Mouse (Mus musculus) cerebellum, adult 9-11 months (tissue): ENCODE measurements around the gene Tln2.

ENCODE experiments used
- DNase-seq: peaks from one replicate; pipeline ENCODE4 v3.0.0; 2022

Tln2 gene

DNA sequence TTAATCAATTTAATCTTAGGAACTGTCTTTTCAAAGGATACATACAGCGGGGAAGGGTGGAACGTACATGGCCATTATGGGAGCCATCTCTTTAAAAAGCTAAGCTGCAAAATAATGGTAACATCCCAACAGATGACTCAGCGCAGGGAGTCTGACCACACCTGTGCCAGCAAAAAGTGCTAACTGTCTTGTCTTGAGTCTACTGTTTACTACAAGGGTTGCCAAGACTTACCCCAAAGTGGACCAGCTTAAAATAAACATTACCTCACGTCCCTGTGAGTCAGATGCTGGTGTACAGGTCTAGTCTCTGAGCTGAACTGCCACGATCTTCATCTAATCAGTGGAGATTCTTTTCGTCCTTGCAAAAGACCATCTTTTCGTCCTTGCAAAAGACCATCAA is 14.7 kb downstream of the Tln2 start:
- no peak for DNase-seq

DNA sequence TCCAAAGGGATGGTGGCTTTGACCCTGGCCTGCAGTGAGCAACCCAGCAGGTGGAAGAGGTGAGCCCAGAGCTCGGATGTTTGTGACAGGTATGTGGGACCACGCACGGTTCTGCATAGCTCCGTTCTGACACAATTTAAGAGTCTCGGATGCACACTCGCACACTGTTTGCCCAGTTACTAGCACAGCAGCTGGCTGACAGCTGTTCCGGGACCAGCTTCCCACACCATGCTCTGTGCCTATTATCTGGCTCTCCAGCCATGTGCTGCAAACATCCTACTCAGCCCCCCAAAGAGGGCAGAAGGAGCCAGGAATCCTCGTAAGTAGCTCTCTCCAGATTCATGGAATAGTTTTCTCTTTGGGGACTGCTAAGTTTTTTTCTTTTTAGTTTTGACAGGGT is 17.6 kb downstream of the Tln2 start:
- DNase-seq: no peak

DNA sequence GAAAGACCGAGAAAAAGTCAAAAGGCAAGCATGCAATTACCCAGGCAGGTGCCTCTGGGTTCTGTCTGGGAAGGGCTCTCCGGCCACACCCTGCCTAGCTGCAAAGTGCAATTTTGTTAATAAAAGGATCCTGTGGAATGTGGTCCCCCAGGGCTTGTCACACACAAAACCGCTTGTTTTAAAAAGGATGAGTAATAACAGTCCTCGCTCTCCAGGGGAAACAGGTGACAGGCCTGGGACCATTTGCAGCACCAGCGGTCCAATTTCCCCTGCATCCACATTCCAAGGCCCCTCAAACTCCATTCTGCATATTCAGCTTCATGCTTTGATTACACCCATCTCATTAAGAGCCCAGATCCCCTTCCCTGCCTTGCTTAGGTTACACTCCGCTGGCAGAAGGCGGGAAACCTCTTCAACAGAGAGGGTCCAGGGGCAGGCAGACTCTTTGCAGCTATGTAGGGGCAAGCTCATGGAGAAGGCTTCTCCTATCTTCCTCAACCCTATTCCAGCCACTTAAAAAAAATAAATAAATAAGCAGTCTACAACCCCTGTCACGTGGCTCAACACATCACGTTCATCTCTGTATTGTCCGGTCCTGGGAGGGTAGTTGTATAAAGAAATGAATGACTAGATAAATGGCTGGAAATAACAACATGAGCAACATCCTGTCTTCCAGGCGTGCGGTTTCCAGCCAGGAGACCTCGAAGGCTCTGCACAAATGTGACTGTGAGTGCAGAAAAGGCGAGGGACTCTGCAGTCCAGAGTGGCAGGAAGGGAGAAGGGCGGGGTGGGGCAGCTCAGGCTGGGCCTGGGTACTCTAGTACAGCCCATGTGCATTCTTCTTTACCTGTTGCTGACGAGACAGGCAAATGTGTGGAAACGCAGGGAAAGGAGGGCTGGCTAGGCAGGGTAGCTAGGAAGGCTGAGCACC is 19.5 kb downstream of the Tln2 start:
- DNase-seq: no peak

DNA sequence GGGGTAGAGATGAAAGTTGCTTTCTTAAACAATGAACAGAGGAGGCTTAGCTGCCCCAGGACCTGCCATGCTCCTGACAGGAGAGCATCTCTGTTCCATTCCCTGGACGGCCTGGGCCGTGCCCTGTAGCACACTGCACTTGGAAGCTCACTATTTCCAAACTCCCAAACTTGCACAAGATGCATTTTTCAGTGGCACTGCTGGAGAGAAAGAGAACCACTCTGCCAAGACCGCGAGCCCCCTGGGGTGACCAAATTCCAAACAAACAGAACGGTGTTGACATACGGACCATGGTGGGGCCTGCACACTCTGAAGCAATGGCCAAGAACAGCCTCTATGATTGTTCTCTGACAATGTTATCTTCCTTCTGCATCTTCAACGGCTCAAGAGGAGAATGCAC is 25.1 kb downstream of the Tln2 start:
- no peak for DNase-seq

DNA sequence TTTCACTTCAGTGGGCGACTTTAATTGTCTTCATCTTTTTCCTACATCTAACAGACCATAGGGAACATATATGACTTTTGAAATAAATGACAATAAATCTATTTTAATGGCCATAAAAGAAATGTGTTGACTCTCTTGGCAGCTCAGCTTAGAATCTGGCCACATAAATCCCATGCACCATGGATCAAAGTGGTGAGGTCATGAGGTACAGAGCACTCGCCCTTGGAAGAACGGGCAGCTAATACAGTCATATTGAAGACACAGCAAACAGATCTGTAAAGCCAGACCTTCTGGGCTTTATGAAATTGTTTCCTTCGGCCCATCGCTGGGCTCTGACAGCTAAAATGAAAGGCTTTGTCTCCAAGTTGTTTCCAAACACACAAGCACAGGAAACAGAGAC is 26.2 kb downstream of the Tln2 start:
- no peak for DNase-seq

DNA sequence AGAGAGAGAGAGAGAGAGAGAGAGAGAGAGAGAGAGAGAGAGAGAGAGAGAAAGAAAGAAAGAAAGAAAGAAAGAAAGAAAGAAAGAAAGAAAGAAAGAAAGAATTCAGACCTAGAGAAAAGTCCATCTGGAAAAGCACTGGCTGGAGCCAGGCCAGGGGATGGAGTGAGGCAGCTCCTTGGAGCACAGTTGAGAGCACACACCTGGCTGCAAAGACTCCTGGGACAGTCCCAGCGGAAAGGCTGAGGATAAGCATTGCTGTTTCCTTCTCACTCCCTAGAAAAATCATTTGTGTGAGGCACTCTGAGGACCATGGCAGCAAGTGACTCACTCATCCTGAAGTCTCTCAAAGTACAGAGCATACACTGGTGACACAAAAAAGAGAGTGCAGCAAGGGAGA is 26.9 kb downstream of the Tln2 start:
- DNase-seq: no peak

DNA sequence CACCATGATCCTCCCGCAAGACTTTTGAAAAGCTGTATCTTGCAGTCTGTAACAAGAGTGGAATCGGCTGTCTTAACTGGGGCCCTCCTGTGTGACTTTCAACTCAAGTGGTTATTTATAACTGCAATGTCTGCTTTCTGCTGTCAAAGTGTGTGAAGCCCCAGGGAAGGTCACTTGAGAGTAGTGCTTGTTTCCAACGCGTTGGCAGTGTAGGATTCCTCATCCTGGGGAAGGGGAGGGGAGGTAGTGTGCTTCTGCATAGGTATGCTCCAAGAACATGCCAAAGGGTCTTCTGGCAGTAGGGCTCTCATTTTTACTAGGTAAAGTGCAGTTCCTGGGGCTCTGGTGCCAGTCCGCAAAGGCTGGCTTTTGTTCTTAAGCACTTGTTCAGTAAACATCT is 29.9 kb downstream of the Tln2 start:
- no peak for DNase-seq

DNA sequence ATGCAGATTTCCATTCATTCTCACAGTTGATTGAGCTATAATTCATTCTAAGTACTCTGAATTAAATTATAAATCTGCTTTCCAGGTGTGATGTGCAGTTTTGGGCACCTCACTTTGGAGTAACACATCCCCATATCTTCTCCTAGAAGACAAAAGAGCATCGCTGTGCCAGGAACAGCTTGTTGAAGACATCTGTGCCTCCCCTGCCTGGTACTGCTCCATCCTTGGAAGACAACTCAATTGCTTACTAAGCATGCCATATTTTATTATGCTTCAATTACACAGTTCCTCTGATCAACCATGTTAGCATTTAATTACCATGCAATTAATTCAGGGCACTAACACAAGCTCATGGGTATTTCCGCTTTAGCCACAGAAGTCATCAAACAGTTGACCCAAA is 31.8 kb downstream of the Tln2 start:
- no peak for DNase-seq

DNA sequence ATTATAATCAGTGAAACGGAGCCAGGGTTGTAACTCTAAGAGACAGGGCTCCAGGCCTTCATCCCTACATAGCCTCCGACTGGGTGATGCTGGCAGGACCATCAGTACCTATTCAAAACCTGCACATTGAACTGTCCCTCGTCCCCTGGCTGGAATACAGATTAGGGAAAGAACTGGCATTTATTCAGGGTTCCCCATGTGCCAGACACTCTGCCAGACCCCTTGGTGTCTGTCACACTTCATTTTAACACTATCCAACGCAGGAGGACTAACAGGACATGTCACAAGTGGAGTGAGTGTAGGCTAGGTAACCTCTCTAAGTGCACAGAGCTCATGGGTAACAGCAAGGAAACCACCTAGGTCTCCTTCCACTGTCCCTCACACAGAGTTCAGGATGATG is 37.8 kb downstream of the Tln2 start:
- no peak for DNase-seq

DNA sequence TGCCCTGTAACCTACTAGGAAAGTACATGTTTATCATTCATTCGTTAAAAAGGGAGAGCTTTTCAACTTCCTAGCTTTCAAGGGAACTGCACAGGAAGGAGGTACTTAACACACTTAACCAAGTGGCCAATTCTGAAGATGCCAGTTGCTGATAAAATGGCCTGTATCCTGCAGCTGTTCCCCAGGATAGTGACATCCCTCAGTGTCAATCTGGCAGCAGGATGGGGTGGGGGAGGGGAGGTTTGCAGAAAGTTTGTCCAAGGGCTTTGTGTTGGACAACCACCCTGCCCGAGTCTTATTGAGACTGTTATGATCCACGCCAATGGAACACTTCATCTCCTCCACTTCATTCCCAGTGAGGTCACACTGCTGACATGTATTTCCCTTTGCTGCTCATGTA is 50.0 kb downstream of the Tln2 start:
- DNase-seq: no peak

DNA sequence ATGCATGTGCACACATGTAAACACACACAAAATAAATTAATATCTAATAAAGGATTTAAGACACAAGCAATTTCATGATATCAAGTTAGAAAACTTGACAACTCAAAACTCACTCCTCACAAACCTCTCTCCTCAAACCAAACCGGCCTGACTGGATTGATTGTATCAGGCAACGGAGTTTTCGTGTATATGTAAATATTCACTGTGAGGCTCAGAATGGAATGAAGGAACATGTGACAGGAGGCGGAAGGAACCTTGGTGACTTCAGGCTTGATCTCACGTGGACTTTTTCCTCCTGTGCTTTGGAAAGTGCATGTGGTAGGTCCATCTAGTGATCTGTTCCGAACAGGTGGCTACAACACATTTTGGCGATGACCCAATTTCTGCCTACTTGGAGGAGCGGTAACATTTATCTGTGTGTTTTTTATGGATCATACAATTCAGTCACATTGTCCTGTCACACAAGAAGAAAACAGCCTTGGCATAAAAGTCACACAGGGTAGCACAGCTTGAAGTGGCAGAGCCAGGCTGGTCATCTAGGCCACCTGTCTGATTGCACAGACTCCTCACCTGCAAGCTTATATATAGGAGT is 54.7 kb downstream of the Tln2 start:
- peak; percentile 17 for DNase-seq

DNA sequence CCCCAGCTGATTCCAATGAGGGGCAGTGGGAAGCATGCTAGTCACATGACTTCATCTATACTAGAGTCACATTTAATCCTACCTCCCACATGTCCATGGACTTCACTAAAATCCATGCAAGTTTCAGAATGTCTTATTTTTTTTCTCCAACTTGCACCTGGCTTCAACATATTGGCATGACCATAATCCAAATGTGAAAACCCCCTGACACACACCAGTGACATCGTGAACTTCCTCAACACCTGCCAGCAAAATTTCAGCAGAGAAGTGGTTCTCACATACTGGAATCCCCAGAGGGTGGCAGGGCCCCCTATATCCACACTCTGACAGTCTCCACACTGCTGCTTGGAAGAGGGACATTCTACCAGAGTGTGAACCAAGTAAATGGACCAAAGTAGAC is 57.7 kb downstream of the Tln2 start:
- DNase-seq: no peak

DNA sequence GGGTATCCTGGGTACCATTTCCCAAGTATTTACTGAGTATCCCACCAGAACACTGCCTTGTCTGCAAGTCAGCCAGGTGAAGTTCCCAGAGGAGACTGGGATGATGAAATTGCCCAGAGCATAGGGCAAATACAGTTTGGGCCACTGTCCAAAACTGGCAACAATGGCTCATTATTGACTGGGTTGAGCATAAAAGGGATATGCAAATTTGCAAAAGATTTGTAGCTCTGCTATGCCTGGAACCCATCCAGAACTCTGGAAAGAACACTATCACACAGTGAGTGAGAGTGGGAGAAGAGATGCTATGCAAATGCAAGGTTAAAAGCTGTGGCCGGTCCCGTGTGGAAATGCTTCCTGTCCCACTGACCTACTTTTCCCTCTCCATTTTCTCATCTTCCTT is 63.1 kb downstream of the Tln2 start:
- no peak for DNase-seq

DNA sequence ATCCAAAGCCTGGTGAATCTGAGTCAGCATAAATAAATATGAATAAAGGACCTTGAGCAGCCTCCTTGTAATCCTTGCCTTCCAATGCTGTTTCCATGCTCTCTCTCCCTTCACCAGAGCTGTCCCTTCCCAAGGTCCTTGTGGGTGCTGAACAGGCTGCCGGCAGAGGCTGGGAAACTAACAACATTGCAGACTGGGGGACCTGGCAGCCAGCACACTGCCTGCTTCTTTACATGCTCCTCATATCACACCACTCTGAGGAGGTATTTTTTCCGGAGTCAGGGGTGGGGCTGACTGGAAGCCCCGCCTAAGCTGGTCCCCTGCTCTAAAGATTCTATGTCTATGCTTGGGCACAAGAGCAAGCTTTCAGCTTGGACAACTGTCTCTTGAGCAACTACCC is 64.2 kb downstream of the Tln2 start:
- no peak for DNase-seq

DNA sequence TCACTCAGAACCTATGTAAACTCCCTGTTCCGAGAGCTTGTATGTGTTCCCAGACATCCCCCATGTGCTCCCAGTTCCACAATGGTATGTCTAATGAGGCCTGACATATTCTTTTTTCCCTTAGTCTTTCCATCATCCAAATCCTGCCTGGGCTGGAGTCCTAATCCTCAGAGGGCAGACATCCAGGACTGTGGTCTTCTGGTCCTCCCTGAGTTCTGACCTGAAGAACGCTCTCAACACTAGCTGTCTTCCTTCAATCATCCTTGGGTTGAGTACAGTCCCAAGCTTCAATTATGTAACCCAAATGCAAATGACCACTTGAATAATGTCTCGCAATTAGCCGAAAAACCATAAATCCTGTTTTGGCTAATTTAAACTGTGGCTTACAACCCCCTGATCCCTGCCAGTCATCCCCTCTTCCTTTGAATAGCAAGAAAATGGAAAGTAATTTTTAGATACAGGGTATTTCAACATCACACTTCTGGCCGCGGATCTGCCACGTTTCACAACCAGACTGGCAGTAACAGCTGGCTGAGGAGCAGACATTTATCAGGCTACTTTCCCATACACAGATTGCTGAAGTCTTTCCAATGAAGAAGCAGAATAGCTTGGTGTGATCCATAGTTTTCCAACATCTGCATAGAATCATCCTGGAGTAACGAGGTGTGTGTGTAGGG is 65.5 kb downstream of the Tln2 start:
- no peak for DNase-seq

DNA sequence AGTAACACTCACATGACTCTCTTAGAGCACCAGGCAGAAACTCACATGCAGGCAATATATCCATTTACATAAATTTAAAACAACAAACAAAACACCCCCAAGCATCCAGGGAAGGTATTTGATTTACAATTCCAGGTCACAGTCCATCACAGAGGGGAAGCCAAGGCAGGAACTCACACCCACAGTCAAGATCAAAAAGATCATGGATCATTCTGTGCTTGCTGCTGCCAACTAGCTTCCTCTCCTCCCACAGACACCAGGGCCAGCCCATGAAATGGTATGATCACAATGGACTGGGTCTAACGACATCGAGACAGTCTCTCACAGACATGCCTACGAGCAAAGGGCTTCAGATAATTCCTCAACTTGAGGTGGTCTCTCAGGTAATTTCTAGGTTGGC is 70.1 kb downstream of the Tln2 start:
- no peak for DNase-seq

DNA sequence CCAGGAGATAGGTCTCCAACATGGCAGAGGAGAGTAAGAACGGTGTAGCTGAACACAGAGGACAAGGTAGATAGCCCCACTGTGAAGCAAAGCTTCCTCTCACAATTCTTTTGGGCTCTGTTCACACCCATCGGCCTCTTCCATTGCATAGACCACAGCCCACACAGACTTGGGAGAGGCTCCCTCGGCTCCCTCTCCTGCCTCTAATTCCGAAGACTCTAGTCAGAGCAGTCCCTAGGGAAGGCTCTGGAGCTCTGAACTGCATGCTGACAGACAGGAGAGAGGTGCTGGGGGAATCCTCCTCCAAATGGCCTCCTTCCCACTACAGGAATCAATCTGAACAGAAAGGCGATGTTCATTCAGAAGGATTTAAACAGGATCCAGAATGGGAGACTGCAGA is 72.9 kb downstream of the Tln2 start:
- DNase-seq: no peak

DNA sequence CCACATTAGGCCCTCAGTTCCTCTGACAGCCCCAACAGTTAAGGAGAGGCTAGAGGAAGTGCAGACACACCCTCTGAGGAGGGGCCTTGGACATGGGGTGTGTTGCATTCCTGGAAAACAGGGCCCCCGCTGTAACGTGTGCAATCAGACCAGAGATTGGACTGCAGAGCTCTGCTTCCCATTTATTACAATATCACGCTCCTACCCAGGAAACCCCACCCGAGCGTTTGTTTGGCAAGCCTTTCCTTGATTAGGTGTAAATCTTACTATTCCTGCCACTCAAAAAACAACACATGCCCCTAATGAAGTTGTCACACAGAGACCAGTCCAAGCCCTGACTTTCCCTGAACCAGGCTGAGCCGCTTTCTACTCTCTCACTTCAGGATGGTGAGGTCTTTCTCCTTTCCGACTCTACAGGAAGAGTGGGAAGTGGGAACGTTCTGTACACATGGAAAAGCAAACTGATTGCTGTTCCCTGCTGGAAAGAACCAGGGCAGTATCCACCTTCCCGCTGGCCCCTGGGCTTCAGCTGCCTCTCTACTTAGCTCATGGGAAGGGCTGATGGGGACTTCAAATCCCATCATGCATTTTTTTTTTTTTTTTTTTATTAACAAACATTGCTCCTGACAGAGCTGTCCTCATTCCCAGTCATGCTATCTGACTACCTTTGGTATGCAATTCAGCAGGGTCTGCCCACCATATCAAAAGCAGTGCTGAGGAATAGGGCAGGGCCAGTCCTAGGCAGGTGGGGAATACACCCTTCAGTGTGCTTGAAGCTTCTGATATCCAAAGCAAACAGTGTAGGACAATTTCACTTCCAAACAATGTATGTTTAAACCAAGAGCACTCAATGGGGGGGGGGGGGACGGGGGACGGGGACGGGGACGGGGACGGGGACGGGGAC is 74.1 kb downstream of the Tln2 start:
- DNase-seq: no peak

DNA sequence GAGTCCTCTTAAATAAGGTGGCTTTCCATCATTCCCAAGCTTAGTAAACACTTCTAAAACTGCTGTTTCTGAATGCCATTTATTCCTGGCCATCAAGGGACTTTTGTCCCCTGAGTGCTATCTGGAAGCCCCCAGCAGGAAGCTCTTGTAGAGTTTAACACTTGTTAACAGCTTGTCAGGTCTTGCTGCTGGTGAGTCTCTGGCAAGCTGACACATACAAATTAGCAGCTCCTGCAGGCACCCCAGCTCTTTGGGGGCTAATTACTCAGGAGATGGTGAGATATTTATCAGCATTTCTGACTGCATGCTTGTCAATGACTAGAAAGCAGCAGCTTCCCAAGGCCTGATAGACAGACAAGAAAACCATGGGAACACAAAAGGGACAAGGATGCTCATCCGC is 77.2 kb downstream of the Tln2 start:
- DNase-seq: no peak

DNA sequence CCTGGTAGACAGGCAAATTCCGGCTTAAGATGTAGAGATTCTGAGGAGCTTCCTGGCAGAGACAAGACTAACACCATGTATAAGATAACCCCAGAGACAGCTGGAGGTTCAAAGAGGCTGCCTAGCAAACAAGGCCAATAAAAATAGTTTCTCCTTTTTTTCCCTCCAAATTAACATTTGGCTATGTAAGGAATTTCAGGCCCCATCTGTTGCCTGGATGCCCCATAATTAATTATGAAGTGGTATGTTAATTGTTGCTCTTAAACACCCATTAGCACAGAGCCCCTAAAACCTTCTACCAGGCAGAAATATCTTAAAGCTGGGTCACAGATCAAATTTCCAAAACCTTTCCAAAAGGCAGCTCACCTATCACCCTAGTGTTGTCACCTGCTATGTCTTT is 77.7 kb downstream of the Tln2 start:
- no peak for DNase-seq

DNA sequence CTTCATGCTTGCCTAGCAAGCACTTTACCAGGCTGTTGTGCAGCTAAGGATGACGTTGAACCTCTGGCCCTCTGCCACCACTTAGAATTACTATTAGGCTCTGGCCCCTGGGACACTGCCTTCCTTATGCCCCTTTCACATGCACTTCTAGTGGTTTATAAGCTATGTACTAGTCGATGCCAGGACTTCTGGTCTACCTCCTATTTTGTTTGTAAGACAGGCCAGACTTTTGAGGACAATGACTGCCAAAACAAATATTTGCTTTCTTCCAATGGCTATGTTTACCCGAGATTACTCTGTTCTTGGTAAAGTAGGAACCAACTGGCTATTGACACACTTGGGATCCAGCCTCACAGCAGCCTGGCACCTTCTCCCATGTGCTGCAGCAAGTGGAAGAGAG is 82.1 kb downstream of the Tln2 start:
- no peak for DNase-seq

DNA sequence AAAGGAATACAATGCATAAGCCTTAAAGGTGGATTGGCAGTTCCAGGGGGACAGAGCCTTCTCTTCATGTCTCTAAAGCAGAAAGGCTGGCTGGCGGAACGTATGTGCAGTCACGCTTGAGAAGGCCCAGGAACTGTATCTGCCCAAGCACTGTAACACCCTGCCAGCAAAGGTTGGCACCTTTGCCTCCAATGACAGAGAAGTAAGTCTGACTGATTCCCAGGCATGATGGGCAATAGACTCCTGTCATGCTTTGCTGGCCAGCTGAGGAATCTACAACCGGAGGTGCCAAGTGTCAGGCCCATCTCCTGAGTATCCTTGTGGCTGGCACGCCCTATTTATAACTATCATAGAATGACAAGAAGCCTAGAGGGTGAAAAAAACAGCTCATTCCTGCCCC is 83.3 kb downstream of the Tln2 start:
- DNase-seq: no peak

DNA sequence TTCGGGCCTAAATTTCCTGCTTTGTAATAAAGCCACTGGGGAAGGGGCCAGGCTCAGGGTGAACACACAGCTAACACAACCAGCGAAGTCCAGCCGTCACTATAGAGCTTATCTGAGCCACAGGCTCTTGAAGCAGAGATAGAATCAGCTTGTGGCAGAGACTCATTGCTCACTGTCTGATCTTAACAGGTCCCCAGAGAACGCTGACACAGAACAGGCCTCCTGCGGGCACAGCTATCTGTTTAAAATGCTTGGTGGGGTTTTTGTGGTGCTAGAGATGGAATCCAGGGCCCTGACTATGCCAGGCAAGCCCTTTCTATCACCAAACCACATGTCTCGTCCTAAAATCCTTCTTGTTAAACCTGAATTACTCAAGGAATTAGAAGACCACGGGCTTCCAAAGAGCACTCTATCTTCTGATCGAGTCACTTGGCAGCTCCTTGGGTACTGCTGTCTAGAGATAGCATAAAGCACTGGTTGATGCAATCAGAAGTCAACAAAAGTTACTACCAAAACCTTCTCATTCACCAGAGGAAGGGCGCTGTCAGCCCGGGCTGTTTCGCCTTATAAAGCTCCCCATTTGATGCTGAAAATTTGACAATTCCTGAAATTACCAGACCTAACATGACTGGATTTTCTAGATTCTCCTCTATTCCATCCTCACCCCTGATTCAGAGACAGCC is 95.9 kb downstream of the Tln2 start:
- no peak for DNase-seq
